Mouse (Mus musculus): ENCODE data around the gene Elavl4. TPM values are rescaled to one million over a fixed set of nuclear protein-coding genes. Genes with fewer than 3 reads are reported as not detected.

The Elavl4 gene
- total RNA-seq, 2 experiments from 2014 or later = 0.07 to 0.26 TPM

DNA sequence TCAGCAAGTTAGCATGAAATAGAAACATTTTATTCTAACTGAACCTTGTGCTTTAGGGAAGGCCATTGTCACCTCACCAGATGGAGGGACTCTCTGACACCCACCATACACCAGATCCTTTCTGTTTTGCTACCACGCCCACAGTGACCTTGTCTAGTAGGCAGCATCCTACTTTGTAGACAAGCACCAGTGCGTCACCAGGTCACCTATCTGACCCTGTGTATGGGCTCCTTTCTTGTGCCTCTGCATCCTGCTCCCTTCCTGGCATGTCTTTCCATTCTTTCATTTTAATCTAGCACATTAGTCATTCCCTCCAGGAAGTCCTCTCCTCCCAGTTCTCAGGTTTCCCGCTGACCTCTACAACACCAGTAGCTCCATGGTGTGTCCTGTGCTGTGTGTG, 190.1 kb downstream of the Elavl4 start:
- no peak for DNase-seq

DNA sequence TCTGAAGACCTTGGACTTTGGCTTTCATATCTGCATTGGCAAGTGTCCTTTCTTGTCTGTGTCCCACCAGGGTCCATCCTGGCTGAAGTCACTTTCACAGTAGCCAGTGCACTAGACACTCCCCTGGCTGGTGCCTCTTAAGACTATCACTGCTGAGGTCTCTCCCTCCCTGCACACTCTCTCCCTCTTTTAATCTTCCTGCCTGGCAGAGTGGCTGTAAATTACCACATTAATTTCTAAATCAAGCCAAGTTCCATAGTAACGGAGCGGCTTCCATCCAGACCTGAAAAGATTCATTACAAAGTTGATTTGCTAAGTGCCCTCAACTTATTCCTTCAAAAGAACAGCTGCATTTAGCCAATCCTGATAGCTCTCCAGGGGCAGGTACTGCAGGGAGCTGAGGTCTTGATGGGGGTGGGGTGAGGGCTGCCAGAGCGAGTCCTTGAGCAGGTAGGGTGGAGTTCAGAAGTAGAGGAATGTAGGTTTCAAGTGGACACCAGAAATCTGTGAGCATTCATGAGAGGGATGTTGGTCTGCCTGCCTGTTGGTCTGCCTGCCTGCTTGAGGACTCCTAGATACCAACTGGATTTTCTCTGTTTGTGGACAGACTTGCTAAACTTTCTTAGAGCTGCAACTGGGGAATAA, 194.1 kb downstream of the Elavl4 start:
- DNase-seq = no peak

- DNase-seq = no peak
These were observed 195.8 kb downstream of the Elavl4 start for GRCm38 (mm10) chr4:110155954-110156353.

Other genes with a start within 250 kb of the Elavl4 start
- gene Agbl4, start 45.8 kb upstream of the Elavl4 start, total RNA-seq (2021) = under 1 TPM; 0.26 to 0.67 TPM